Mouse (Mus musculus) adrenal gland, adult 10 weeks (tissue): ENCODE data around the gene Shisal1. TPM values are rescaled to one million over a fixed set of nuclear protein-coding genes. Genes with fewer than 3 reads are reported as not detected.

Experiments
- polyA plus RNA-seq: library from polyadenylated mRNA; stranded (reverse); fragments of 350-450 nt; fragmentation: Illumina TruSeq; extraction: RNeasy Lipid Tissue Mini Kit (QIAGEN cat#74804); gene quantifications from one replicate; pipeline ENCODE4 v1.2.3, GENCODE M21; 2014; ENCODE audit warnings: low read depth, low replicate concordance

Shisal1 gene
- polyA plus RNA-seq: 0.58 TPM

DNA sequence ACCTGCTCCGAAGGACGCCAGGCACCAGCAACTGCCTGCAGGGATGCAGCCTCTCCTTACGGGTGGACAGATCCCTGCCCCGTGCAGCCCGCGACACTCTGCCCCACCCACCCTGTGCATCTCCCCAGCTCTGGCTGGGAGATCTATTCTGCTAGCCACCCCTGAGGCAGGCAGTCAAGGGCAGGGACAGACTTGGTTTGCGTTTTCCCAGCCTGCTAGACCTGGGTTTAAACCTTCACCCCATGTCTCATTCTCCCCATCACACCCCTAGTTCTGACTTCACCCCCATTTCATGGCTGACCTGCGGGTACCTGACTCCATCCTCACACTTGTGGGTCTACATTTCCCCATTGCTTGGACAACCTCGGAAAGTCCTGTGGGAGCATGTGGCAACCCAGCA, at the start of gene Shisal1:
Shisal1 (minus strand) TSS at position 101 of the 400 bp plus-strand sequence.

Other genes starting within 250 kb of the Shisal1 start
- 2.7 TPM for gene Parvb, start 215.1 kb downstream of the Shisal1 start, polyA plus RNA-seq
- gene Parvg, start 123.1 kb downstream of the Shisal1 start, polyA plus RNA-seq: 0.87 TPM
- gene Rtl6, start 110.7 kb upstream of the Shisal1 start, polyA plus RNA-seq: 0.93 TPM
- gene Prr5, start 222.5 kb upstream of the Shisal1 start, polyA plus RNA-seq: 0.58 TPM